Mouse (Mus musculus) ES-E14 (cell line): ENCODE data around the gene Washc2.

Source experiments
- CHD2 ChIP-seq: IDR thresholded peaks from 2 replicates; pipeline ENCODE4 v1.6.1; 2014; ENCODE audit warnings: mild to moderate bottlenecking, low read depth, low read length, inconsistent platforms
- HCFC1 ChIP-seq: IDR thresholded peaks from 2 replicates; pipeline ENCODE4 v1.6.1; 2012; ENCODE audit warnings: low read length, inconsistent platforms, borderline replicate concordance; ENCODE audit not compliant: insufficient read depth
- MAFK ChIP-seq: IDR thresholded peaks from 2 replicates; pipeline ENCODE4 v1.6.1; 2014; ENCODE audit warnings: mild to moderate bottlenecking, low read depth, low read length, inconsistent platforms; ENCODE audit not compliant: insufficient read depth
- ZC3H11A ChIP-seq: IDR thresholded peaks from 2 replicates; pipeline ENCODE4 v1.6.1; 2012; ENCODE audit warnings: low read depth, mild to moderate bottlenecking, inconsistent platforms, low read length, borderline replicate concordance

GRCm38 (mm10) chr6:116178376-116178775 is 29.5 kb upstream of the Washc2 start:
- TF ChIP-seq HCFC1 (no peak), CHD2 (no peak), ZC3H11A (no peak), MAFK (no peak)
